Mouse (Mus musculus) lung, adult 2 months (tissue): ENCODE data around the gene Ripor2.

ENCODE experiments used
- CTCF ChIP-seq: fragments of 200-500 bp; IDR thresholded peaks from 2 replicates; pipeline ENCODE4 v1.5.1; 2011; ENCODE audit warnings: mild to moderate bottlenecking, low read length, control low read depth; ENCODE audit not compliant: insufficient read depth
- POLR2A ChIP-seq: fragments of 200-500 bp; IDR thresholded peaks from 2 replicates; pipeline ENCODE4 v1.6.1; 2011; ENCODE audit warnings: low read depth, mild to moderate bottlenecking, control low read depth, low read length, borderline replicate concordance; ENCODE audit errors: extremely low read depth

DNA sequence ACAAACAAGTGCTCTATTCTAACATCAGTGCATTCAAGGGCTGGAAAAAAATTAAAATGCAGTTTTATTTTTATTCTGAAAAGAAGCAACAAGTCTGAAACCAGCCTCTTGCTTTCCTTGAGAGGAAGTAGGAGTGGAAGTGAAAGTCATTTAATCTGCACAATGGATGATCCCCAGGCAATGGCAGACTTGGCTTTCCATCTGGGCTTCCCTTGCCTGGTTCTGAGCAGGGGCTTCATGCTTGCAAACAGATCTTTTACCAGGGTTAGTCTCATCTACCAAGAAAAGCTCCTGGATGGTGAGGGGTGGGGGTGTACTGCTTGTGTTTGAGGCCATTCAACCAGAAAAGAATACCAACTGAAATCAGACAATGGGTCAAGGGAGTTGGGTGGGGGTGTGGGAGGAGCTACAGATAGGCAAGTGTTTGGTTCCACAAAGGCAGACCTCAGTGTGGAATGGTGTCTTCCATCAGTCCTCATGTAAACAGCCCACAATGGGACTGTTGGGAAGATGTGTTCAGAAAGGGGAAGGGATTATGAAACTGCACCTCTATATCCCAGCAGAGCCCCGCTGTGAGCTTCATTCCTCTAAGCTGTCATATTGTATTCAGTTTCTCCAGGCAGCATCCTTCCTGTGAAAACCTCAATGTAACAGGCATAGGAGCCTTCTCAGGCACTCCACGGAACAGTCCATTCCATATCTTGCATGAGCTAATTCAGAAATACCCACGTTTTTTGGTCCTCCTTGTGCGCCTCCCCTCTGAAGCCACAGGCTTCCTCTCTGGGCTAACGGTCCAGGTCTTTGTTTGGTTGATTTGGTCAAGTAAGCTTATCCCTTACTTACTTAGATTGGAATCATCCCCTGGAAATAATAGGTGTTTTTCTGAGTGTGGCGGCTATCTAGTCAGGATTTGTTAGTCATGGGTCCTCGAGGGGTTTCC, 59.8 kb downstream of the Ripor2 start:
- TF ChIP-seq CTCF (no peak), POLR2A (no peak)
